Mouse (Mus musculus) kidney, embryonic 15.5 days (tissue): Measurements from ENCODE around the gene Fgfr2. TPM values are rescaled to one million over a fixed set of nuclear protein-coding genes. Genes with fewer than 3 reads are reported as not detected.
A peak's percentile ranks its signal among the peaks of the same experiment; 100 is the strongest.

Experiments
- ATAC-seq: fragments of 200-750 bp; cut with Nextera tagmentation; replicated peaks from 2 replicates; pipeline ENCODE4 v1.8.0; 2017; ENCODE audit warnings: moderate TSS enrichment; ENCODE audit not compliant: low FRiP score
- H3K27ac ChIP-seq: fragments of 300-500 bp; sonication (generic); 2 replicates; pipeline ENCODE4 v1.5.1; 2015; ENCODE audit warnings: mild to moderate bottlenecking, inconsistent platforms
- H3K27me3 ChIP-seq: fragments of 300-500 bp; sonication (generic); 2 replicates; pipeline ENCODE4 v1.6.1; 2015; ENCODE audit warnings: inconsistent platforms
- H3K36me3 ChIP-seq: fragments of 300-500 bp; sonication (generic); 2 replicates; pipeline ENCODE4 v1.6.1; 2015; ENCODE audit warnings: inconsistent platforms
- H3K4me1 ChIP-seq: fragments of 300-500 bp; sonication (generic); 2 replicates; pipeline ENCODE4 v1.6.1; 2015; ENCODE audit warnings: inconsistent platforms
- H3K4me2 ChIP-seq: fragments of 300-500 bp; sonication (generic); 2 replicates; pipeline ENCODE4 v1.6.1; 2015; ENCODE audit warnings: moderate library complexity, mild to moderate bottlenecking, inconsistent platforms
- H3K4me3 ChIP-seq: fragments of 300-500 bp; sonication (generic); replicated peaks from 2 replicates; pipeline ENCODE4 v1.5.1; 2015; ENCODE audit warnings: mild to moderate bottlenecking, inconsistent platforms
- H3K9ac ChIP-seq: fragments of 300-500 bp; sonication (generic); 2 replicates; pipeline ENCODE4 v1.6.1; 2015; ENCODE audit warnings: mild to moderate bottlenecking, inconsistent platforms
- H3K9me3 ChIP-seq: fragments of 300-500 bp; sonication (generic); replicated peaks from 2 replicates; pipeline ENCODE4 v1.6.1; 2016; ENCODE audit warnings: inconsistent platforms
- WGBS: fragments of 180-500 bp; shearing (Covaris S2); methylation state at CpG from one replicate; pipeline ENCODE4 v1.1.7; 2015; ENCODE audit warnings: mixed read lengths; 5-methylcytosine and 5-hydroxymethylcytosine counted together
- polyA plus RNA-seq: library from polyadenylated mRNA; unstranded; fragments of >200 nt; fragmentation: Nextera tagmentation; extraction: Ambion mirVana; gene quantifications from 2 replicates; pipeline ENCODE4 v1.2.1, GENCODE M21; 2015

The Fgfr2 gene
- polyA plus RNA-seq, 1 experiment from 2014 or later = 104 TPM

GRCm38 (mm10) chr7:133052819-133053218, 70.3 kb downstream of the Fgfr2 start:
- H3K27ac ChIP-seq = peak overlapping the region; percentile 70
- no peak overlapping the region for H3K4me3 ChIP-seq
- peaks cover 56% of the 10 kb centered on the region for H3K36me3 ChIP-seq
- H3K4me1 ChIP-seq = peaks cover 79% of the 10 kb centered on the region
- H3K9ac ChIP-seq = no peak overlapping the region
- ATAC-seq = no peak
- H3K9me3 ChIP-seq = no peaks in the 10 kb centered on the region
- H3K27me3 ChIP-seq = no peaks in the 10 kb centered on the region
- no peak overlapping the region for H3K4me2 ChIP-seq
- WGBS = 72% methylated on average over 8 of the region's 8 CpGs

GRCm38 (mm10) chr7:133050681-133051080, 72.5 kb downstream of the Fgfr2 start:
- H3K36me3 ChIP-seq = peaks cover 43% of the 10 kb centered on the region
- 0 out of 2 replicates have a peak, but pooled peaks have one; percentile 20 for ATAC-seq
- peak overlapping the region; percentile 55 for H3K27ac ChIP-seq
- no peak overlapping the region for H3K4me3 ChIP-seq
- H3K9me3 ChIP-seq = no peaks in the 10 kb centered on the region
- 56% methylated on average over 6 of the region's 6 CpGs for WGBS
- no peak overlapping the region for H3K4me2 ChIP-seq
- peaks cover 85% of the 10 kb centered on the region for H3K4me1 ChIP-seq
- H3K9ac ChIP-seq = no peak overlapping the region
- no peaks in the 10 kb centered on the region for H3K27me3 ChIP-seq

DNA sequence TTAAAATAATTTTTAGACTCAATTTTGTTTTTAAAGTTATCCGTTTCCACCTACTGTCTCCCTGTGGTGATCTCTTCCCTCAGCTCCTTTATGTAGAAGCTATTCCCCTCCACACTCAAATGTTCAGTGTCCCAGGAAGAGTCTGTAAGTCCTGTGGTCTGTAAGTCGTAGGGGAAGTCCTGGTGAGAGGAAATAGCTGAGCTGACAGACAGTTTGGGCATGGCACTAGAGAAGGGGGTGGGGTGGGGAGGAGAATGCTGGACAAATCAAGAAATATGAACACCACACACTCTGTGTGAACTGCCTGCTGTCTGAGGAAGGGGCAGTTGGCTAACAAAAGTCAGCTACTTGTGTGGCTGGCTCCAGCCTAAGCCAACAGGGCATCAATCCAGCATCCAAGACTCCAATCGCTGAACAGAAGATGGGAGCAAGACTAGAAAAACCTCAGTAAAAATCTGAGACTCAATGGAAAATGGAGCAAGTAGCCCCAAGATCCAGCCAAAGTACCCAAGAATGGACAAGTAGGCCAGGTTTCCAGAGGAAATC, 75.0 kb downstream of the Fgfr2 start:
- no peaks in the 10 kb centered on the region for H3K9me3 ChIP-seq
- H3K4me2 ChIP-seq = no peak overlapping the region
- H3K27me3 ChIP-seq = no peaks in the 10 kb centered on the region
- H3K27ac ChIP-seq = no peak overlapping the region
- H3K4me3 ChIP-seq = no peak overlapping the region
- 64% methylated on average over 3 of the region's 3 CpGs for WGBS
- peaks cover 83% of the 10 kb centered on the region for H3K4me1 ChIP-seq
- ATAC-seq = no peak
- no peak overlapping the region for H3K9ac ChIP-seq
- peaks cover 29% of the 10 kb centered on the region for H3K36me3 ChIP-seq

GRCm38 (mm10) chr7:133047287-133047686, 75.9 kb downstream of the Fgfr2 start:
- no peak overlapping the region for H3K4me2 ChIP-seq
- no peaks in the 10 kb centered on the region for H3K9me3 ChIP-seq
- peaks cover 28% of the 10 kb centered on the region for H3K36me3 ChIP-seq
- WGBS = 70% methylated on average over 4 of the region's 4 CpGs
- no peak overlapping the region for H3K9ac ChIP-seq
- no peaks in the 10 kb centered on the region for H3K27me3 ChIP-seq
- 0 out of 2 replicates have a peak overlapping the region, but pooled peaks have one; percentile 13 for H3K27ac ChIP-seq
- no peak overlapping the region for H3K4me3 ChIP-seq
- peaks cover 82% of the 10 kb centered on the region for H3K4me1 ChIP-seq
- ATAC-seq = no peak

GRCm38 (mm10) chr7:133044721-133045120, 78.4 kb downstream of the Fgfr2 start:
- ATAC-seq = no peak
- H3K4me1 ChIP-seq = peaks cover 83% of the 10 kb centered on the region

GRCm38 (mm10) chr7:133041784-133042183, 81.4 kb downstream of the Fgfr2 start:
- H3K9me3 ChIP-seq = no peaks in the 10 kb centered on the region
- no peaks in the 10 kb centered on the region for H3K27me3 ChIP-seq
- H3K36me3 ChIP-seq = peaks cover 12% of the 10 kb centered on the region
- H3K4me3 ChIP-seq = no peak overlapping the region
- no peak overlapping the region for H3K9ac ChIP-seq
- no peak overlapping the region for H3K4me2 ChIP-seq
- peak overlapping the region; percentile 81 for H3K27ac ChIP-seq
- WGBS = 55% methylated on average over 3 of the region's 3 CpGs
- no peak for ATAC-seq
- H3K4me1 ChIP-seq = peaks cover 86% of the 10 kb centered on the region

More at GRCm38 (mm10) chr7:133044721-133045120, 78.4 kb downstream of the Fgfr2 start:
- WGBS = 27% methylated on average over 4 of the region's 4 CpGs
- Histone ChIP-seq H3K9me3 (no peaks in the 10 kb centered on the region), H3K4me2 (no peak overlapping the region), H3K4me3 (no peak overlapping the region), H3K36me3 (peaks cover 12% of the 10 kb centered on the region), H3K27me3 (no peaks in the 10 kb centered on the region), H3K9ac (no peak overlapping the region), H3K27ac (peak overlapping the region; percentile 54)

DNA sequence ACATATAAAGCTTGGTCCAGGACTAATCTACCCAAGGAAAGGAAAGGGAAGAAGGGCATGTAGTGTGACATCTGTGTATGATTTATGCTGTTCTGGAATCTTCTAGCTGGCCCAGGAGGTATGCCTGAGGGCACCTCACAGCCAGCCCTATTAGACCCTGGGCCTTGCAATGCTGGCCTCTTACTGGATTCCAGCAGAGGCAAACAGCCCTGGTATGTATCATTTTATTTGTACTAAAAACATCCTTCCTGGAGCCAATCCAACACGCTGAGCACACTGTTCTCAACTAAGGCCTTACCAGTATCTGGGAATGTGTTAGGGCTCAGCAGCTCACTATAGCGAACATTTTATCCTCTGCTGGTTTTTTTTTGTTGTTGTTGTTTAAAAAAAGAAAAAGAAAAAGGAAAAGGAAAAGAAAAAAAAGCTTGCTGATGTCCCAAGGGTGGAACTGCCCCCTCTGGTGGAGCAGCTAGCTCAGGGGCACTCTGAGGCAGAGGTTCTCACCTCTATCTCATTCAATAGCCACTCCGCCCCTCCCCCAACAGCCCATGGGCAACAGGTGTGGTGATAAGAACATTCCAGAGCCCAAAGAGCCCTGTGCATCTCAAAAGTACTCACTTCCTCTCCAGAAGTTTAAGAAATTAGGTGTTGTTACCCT, 82.3 kb downstream of the Fgfr2 start:
- Histone ChIP-seq H3K4me1 (peaks cover 89% of the 10 kb centered on the region), H3K27ac (peak overlapping the region; percentile 81), H3K4me3 (no peak overlapping the region), H3K36me3 (peaks cover 12% of the 10 kb centered on the region; the same call in 1 of the 2 replicates), H3K4me2 (no peak overlapping the region), H3K9me3 (no peaks in the 10 kb centered on the region), H3K27me3 (no peaks in the 10 kb centered on the region), H3K9ac (no peak overlapping the region)
- no peak for ATAC-seq
- 63% methylated on average over 3 of the region's 3 CpGs for WGBS

DNA sequence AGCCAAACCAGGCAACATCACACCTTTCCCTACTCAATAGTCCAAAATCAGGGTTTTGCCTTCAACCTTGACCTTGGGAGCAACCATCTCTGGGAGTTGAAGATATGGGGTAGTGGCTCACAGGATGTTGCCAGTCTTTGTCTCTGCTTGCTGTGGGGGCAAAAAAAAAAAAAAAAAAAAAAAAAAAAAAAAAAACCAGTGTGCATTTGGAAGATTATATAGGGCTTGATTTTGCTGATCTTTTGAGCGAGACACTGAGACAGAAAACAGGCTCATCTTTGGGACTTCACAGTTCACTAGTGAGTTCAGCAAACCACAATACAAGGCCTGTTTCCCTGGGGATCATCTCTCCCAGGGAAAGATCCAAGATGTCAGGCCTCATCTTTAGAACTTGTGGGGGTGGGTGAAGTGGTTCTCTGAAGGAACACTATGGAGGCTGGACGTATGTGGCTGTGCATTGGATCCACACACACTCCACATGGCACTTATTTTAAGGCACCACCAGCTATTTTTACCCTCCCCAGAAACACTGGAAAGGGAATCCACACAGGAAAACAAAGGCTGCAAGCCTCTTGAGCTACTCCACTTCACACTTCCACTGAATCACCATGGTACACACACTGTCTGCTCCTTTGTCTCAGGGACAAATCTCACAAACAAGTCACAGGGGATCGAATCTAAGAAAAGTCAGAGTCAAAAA, 83.4 kb downstream of the Fgfr2 start:
- Histone ChIP-seq H3K27ac (peak overlapping the region; percentile 81), H3K9me3 (no peaks in the 10 kb centered on the region), H3K27me3 (no peaks in the 10 kb centered on the region), H3K36me3 (peaks cover 12% of the 10 kb centered on the region; the same call in 1 of the 2 replicates), H3K4me2 (no peak overlapping the region), H3K9ac (no peak overlapping the region), H3K4me3 (no peak overlapping the region), H3K4me1 (peaks cover 88% of the 10 kb centered on the region)
- WGBS = 84% methylated on average over 3 of the region's 3 CpGs
- no peak for ATAC-seq

DNA sequence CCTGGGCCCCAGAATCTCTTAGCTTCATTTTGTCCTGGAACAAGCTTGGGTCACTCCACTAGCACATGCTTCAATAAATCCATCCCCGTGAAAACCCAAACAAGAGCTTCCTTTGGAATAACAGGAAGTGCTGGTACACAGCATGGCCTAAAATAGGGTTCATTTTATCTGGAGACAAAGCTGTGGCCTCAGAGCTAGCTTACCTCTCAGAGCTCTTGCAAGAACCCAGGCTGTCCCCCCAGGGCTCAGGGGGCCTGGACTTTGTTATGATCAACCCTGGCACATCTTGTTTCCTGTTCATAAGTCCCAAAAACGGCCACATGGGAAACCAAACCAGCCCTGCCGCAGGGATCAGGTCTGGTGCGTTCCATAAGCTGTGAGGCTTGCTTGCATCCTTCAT, 85.5 kb downstream of the Fgfr2 start:
- no peak for ATAC-seq
- H3K27me3 ChIP-seq = no peaks in the 10 kb centered on the region
- H3K4me3 ChIP-seq = no peak overlapping the region
- no peak overlapping the region for H3K4me2 ChIP-seq
- peaks cover 95% of the 10 kb centered on the region for H3K4me1 ChIP-seq
- 0 out of 2 replicates have a peak, but pooled peaks cover 2% of the 10 kb centered on the region for H3K36me3 ChIP-seq
- H3K27ac ChIP-seq = peak overlapping the region; percentile 67
- H3K9me3 ChIP-seq = no peaks in the 10 kb centered on the region
- WGBS = 35% methylated on average over 4 of the region's 4 CpGs
- H3K9ac ChIP-seq = no peak overlapping the region

- Histone ChIP-seq H3K27me3 (no peaks in the 10 kb centered on the region), H3K4me3 (no peak overlapping the region), H3K36me3 (no peaks in the 10 kb centered on the region), H3K9me3 (no peaks in the 10 kb centered on the region), H3K4me2 (no peak overlapping the region), H3K4me1 (peaks cover 95% of the 10 kb centered on the region), H3K27ac (peak overlapping the region; percentile 67), H3K9ac (no peak overlapping the region)
- 37% methylated on average over 5 of the region's 5 CpGs for WGBS
- ATAC-seq = 0 out of 2 replicates have a peak, but pooled peaks have one; percentile 41
Measured at GRCm38 (mm10) chr7:133037217-133037616, 85.9 kb downstream of the Fgfr2 start.

GRCm38 (mm10) chr7:133035901-133036300, 87.2 kb downstream of the Fgfr2 start:
- no peaks in the 10 kb centered on the region for H3K27me3 ChIP-seq
- H3K36me3 ChIP-seq = no peaks in the 10 kb centered on the region
- no peak overlapping the region for H3K4me2 ChIP-seq
- H3K4me1 ChIP-seq = peaks cover 88% of the 10 kb centered on the region
- no peak overlapping the region for H3K4me3 ChIP-seq
- H3K9me3 ChIP-seq = no peaks in the 10 kb centered on the region
- H3K9ac ChIP-seq = no peak overlapping the region
- peak overlapping the region; percentile 37; the same call in 1 of the 2 replicates for H3K27ac ChIP-seq
- no peak for ATAC-seq

DNA sequence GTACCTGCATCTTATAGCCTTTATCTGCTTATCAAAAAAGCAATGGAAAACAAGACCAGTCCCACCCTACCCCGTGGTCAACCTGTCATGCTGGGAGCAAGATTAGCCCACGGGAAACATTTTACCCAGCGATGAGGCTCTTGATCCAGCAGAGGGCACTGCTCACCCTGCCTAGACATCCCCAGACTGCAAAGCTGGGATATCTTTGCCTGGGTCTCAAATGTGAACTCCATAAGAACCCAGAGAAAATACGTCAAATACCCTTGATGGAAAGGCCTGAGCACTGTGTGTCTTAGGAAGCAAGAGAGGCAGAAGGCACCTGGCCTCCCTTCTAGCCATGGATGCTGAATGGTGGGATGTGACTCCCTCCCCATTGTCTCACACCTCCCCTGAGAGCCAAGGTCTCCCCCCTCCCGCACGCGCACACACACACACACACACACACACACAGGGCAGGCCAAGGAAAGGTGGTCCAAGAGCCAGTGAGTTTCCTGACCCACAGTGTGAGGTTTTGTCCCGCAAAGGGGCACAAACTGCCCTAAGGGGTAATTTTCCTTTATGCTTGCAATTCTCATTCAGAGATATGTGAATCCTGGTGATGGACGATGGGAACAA, 90.5 kb downstream of the Fgfr2 start:
- WGBS = 57% methylated on average over 9 of the region's 9 CpGs

More for the DNA sequence above, 90.5 kb downstream of the Fgfr2 start:
- Histone ChIP-seq H3K27ac (peak overlapping the region; percentile 66; the same call in 1 of the 2 replicates), H3K4me1 (peaks cover 83% of the 10 kb centered on the region), H3K4me3 (no peak overlapping the region), H3K9ac (no peak overlapping the region), H3K9me3 (no peaks in the 10 kb centered on the region), H3K4me2 (no peak overlapping the region), H3K27me3 (no peaks in the 10 kb centered on the region), H3K36me3 (peaks cover 18% of the 10 kb centered on the region; the same call in 1 of the 2 replicates)
- peak; percentile 44; the same call in 1 of the 2 replicates for ATAC-seq
